Comparison of ENCODE assay signal across 16 mouse cellular contexts in the genomic region with DNA sequence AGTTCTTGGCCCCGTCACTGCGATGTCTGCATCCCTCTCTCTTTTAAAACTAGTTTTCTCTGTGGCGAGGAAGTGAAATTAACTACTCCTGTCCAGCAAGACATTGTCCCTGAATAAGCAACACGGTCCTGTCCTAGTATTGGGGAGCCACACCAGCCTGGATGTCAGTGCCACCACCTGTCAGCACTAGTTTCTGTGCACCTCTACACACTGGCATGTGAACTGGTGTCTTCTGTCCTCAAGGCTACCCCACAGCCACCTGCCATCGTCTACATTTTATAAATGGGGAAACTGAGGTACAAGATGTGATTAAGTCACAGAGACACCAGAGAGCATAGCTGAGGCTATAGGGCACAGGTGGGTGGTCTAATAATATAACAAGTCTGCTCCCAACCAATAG.
DNase-seq lines count a peak whose midpoint lies in the region; ATAC-seq lines count a peak whose summit lies in the region.
"Had no signal": no experiment of that assay in that cellular context is flagged by ENCODE, and none has a peak within 500 bp of the region (broad histone marks: within the 10 kb centered on the region; RNA-seq: fewer than 3 reads in every experiment).

No protein-coding gene starts in this region.

- ATAC-seq in heart, embryonic 12.5 days (ENCODE audit: insufficient number of reproducible peaks, low FRiP score) = no peak
- ATAC-seq in liver, embryonic 11.5 days (replicated peaks; ENCODE audit: low FRiP score) = no peak
- no peak for ATAC-seq in hindbrain, embryonic 12.5 days (ENCODE audit: low FRiP score)
- ATAC-seq in liver, embryonic 16.5 days (ENCODE audit: low read depth) = no peak
- ATAC-seq: forebrain, postnatal 0 days; intestine, postnatal 0 days had no signal

- no peaks in the 10 kb centered on the region for H3K9me3 ChIP-seq in heart, embryonic 12.5 days (replicated peaks)
- H3K9me3 ChIP-seq in liver, embryonic 11.5 days (ENCODE audit: control insufficient read depth, low read length) = no peaks in the 10 kb centered on the region
- H3K9me3 ChIP-seq in hindbrain, embryonic 12.5 days (replicated peaks) = no peaks in the 10 kb centered on the region
- H3K9me3 ChIP-seq in liver, embryonic 16.5 days (replicated peaks; ENCODE audit: control insufficient read depth, low read length) = no peaks in the 10 kb centered on the region
- H3K9me3 ChIP-seq: embryonic facial prominence, embryonic 12.5 days; limb, embryonic 12.5 days had no signal

- no peaks in the 10 kb centered on the region for H3K27me3 ChIP-seq in heart, embryonic 12.5 days (replicated peaks)
- no peaks in the 10 kb centered on the region for H3K27me3 ChIP-seq in liver, embryonic 11.5 days (replicated peaks; ENCODE audit: control insufficient read depth, insufficient read depth, low read length)
- H3K27me3 ChIP-seq in hindbrain, embryonic 12.5 days = no peaks in the 10 kb centered on the region
- H3K27me3 ChIP-seq in liver, embryonic 16.5 days (ENCODE audit: control insufficient read depth, insufficient read depth, low read depth, low read length) = no peaks in the 10 kb centered on the region
- H3K27me3 ChIP-seq: embryonic facial prominence, embryonic 12.5 days; limb, embryonic 12.5 days had no signal

- no peak overlapping the region for H3K4me2 ChIP-seq in heart, embryonic 12.5 days
- H3K4me2 ChIP-seq in liver, embryonic 11.5 days = no peak overlapping the region
- no peak overlapping the region for H3K4me2 ChIP-seq in hindbrain, embryonic 12.5 days (replicated peaks)
- peak overlapping the region; percentile 58; the same call in 1 of the 2 replicates for H3K4me2 ChIP-seq in liver, embryonic 16.5 days (ENCODE audit: low read depth, low read length)
- H3K4me2 ChIP-seq: embryonic facial prominence, embryonic 12.5 days had no signal

- H3K36me3 ChIP-seq in heart, embryonic 12.5 days = 0 out of 2 replicates have a peak, but pooled peaks cover 3% of the 10 kb centered on the region
- no peaks in the 10 kb centered on the region for H3K36me3 ChIP-seq in liver, embryonic 11.5 days (ENCODE audit: control insufficient read depth, insufficient read depth, low read length)
- H3K36me3 ChIP-seq in hindbrain, embryonic 12.5 days = no peaks in the 10 kb centered on the region
- H3K36me3 ChIP-seq in liver, embryonic 16.5 days (ENCODE audit: control insufficient read depth, insufficient read depth) = no peaks in the 10 kb centered on the region
- H3K36me3 ChIP-seq: embryonic facial prominence, embryonic 12.5 days had no signal

- H3K9ac ChIP-seq in heart, embryonic 12.5 days = no peak overlapping the region
- no peak overlapping the region; the same call in 1 of the 2 replicates for H3K9ac ChIP-seq in liver, embryonic 11.5 days (ENCODE audit: low read depth, low read length)
- no peak overlapping the region for H3K9ac ChIP-seq in hindbrain, embryonic 12.5 days
- H3K9ac ChIP-seq in liver, embryonic 16.5 days (ENCODE audit: low read depth, low read length) = peak overlapping the region; percentile 63
- H3K9ac ChIP-seq: embryonic facial prominence, embryonic 12.5 days; forebrain, postnatal 0 days had no signal

- DNase-seq in heart, adult 11 months = peak; percentile 85
- DNase-seq in liver, embryonic 11.5 days (ENCODE audit: low spot score) = no peak
- DNase-seq in liver = no peak
- DNase-seq in testis, postnatal 10 days (ENCODE audit: low spot score) = no peak
- DNase-seq: adrenal gland, postnatal 25 days; forebrain, postnatal 0 days; gastrocnemius, postnatal 10 days; heart, postnatal 10 days; kidney, postnatal 10 days; lung, postnatal 10 days had no signal

- H3K4me1 ChIP-seq in heart, embryonic 12.5 days (replicated peaks) = peaks cover 98% of the 10 kb centered on the region
- peaks cover 80% of the 10 kb centered on the region for H3K4me1 ChIP-seq in liver, embryonic 11.5 days (replicated peaks; ENCODE audit: control insufficient read depth, insufficient read depth, low read length)
- H3K4me1 ChIP-seq in hindbrain, embryonic 12.5 days = peaks cover 71% of the 10 kb centered on the region
- peaks cover 95% of the 10 kb centered on the region for H3K4me1 ChIP-seq in liver, embryonic 16.5 days (ENCODE audit: control insufficient read depth, low read depth, low read length)

- H3K27ac ChIP-seq in heart, embryonic 12.5 days (ENCODE audit: poor library complexity, severe bottlenecking) = no peak overlapping the region
- H3K27ac ChIP-seq in liver, embryonic 11.5 days (ENCODE audit: low read depth, low read length) = peak overlapping the region; percentile 85
- peak overlapping the region; percentile 85; the same call in 1 of the 2 replicates for H3K27ac ChIP-seq in hindbrain, embryonic 12.5 days
- peak overlapping the region; percentile 92 for H3K27ac ChIP-seq in liver, embryonic 16.5 days (ENCODE audit: low read length)

- H3K4me3 ChIP-seq in heart, embryonic 12.5 days = no peak overlapping the region
- H3K4me3 ChIP-seq in liver, embryonic 11.5 days (ENCODE audit: low read depth, low read length) = no peak overlapping the region
- H3K4me3 ChIP-seq in hindbrain, embryonic 12.5 days = no peak overlapping the region
- no peak overlapping the region for H3K4me3 ChIP-seq in liver, embryonic 16.5 days (ENCODE audit: low read depth, low read length)
- H3K4me3 ChIP-seq: embryonic facial prominence, embryonic 12.5 days; limb, embryonic 12.5 days had no signal

- WGBS in heart, embryonic 12.5 days = 80% methylated on average over 5 of the region's 5 CpGs
- WGBS in liver, embryonic 11.5 days = 82% methylated on average over 5 of the region's 5 CpGs
- 93% methylated on average over 5 of the region's 5 CpGs for WGBS in hindbrain, embryonic 12.5 days
- 66% methylated on average over 5 of the region's 5 CpGs for whole genome bisulfite sequencing in liver, embryonic 16.5 days (ENCODE audit: insufficient replicate concordance)
